Mouse (Mus musculus) adrenal gland, adult 2 months (tissue): ENCODE results near the gene Zfp414. TPM values are rescaled to one million over a fixed set of nuclear protein-coding genes. Genes with fewer than 3 reads are reported as not detected.

Experiments used
- DNase-seq: peaks from one replicate; pipeline ENCODE4 v3.0.0; 2021
- polyA plus RNA-seq: library from polyadenylated mRNA; depleted of rRNA; stranded (reverse); fragments of >200 nt; gene quantifications from 2 replicates; pipeline ENCODE4 v1.2.3, GENCODE M21; 2012; rRNA removed
- total RNA-seq, 2 experiments: library from RNA; stranded (reverse); gene quantifications; 2 replicates each; pipeline ENCODE4 v1.2.3; 2021

Gene Zfp414
- total and polyA plus RNA-seq, 3 experiments = 35.1 to 106 (median 39.4) TPM

DNA sequence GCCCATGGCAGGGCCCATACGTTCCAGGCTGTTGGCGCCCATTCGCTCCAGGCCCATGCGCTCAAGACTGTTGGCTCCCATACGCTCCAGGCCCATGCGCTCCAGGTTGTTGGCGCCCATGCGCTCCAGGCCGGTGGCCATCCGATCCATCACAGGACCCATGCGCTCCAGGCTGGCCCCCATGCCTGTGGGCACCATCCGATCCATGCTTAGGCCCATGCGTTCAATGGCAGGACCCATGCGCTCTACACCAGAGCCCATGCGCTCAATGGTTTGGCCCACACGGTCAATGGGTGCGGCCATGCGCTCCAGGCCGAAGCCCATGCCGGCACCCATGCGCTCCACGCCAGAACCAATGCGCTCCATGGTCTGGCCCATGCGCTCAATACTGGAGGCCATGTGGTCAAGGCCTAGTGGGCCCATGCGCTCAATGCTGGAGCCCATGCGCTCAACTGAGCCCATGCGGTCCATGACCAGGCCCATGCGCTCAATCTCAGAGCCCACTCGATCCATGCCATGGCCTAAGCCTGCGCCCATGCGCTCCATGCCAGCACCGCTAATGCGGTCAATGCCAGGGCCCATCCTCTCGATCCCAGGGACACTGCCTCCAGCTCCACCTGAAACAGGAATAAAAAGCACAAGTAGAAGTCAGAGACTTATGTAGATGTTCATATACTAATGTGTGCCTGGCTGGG lies 21.0 kb downstream of the Zfp414 start:
- no peak for DNase-seq

DNA sequence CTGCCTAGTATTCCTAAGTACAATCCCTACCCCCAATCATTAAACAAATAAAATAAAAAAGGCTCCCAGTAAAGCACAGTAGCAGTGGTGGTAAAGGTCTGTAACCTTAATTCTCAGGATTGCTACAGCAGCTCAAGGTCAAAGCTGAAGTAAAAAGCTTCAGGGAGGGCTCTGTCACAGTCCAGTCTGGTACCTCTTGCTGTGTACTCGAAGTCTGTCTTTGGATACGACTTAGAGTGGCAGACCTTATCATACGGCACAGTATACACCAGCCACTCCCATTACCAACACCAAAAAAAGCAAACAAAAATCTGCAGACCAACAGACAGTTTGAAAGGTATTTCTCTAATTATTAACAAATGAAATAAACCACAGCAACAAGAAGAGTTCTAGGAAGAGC lies 37.9 kb downstream of the Zfp414 start:
- DNase-seq = no peak

DNA sequence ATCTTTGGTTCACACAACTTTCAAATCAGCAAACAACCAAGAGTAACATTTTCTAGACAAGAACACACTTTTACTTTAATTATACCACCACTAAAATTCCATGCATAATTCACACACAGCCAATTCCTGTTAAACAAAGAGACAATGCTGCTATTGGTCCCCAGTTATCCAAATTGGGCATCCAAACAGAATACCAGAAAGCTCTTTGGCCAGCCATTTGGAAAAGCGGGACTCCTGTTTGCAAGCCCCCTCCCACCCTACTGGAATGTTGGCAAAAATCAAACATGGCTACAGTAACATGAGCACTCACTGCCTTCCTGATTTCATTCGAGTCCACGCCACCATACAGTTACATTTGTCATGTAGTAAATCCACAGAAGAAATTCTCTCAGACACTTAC lies 40.8 kb downstream of the Zfp414 start:
- no peak for DNase-seq

DNA sequence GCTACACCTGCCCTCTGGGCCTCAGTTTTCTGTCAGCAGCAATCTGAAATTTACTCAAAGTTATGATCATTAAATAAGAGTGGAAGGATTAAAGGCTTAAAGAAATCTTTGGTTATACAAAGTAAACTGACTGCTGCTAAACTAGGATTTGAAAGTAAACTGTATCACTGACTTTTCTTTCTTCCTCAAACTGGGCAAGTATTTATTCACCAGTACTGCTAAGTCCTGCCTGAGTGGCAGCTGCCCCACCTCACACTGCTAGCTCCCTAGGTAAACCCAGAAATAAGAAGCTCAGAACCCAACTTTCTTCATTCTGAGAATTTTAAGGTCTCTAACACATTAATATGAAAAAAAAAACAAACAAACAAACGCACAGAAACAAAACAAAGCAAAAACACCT lies 44.9 kb downstream of the Zfp414 start:
- DNase-seq = no peak

DNA sequence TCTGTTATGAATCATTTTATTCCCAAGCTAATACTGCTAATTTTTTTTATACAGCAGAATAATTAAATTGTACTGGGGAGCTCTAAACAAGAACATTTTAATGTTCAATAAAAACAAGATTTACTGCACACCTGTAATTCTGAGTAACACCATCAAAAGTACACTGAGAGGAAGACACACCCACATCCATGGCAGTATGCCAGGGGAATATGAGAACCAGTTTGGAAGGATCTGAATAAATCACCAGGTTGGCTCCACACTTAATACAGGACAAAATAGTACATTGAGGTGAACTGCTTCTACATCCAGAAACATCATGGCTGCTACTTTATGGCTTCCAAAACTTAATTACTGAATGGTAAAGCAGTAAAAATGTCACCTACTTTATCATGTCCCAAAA lies 46.6 kb downstream of the Zfp414 start:
- DNase-seq = no peak

DNA sequence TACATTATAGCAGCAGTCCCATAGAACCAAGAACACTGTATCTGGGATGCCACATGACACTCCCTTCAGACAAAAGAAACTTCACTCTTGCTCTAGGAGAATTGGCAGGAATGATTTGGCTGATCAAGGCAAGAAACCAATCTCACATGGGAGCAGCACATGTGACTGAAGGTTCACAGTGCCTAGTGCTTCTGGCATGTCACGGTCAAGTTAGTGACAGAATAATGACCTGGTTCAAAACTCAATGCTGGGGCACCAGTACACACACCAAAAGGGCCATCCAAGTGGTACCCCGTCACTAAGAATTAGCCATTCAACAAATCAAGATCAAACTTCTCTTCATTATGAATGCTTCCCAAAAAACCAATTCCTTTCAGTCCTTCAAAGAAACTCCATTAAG lies 47.2 kb downstream of the Zfp414 start:
- DNase-seq = no peak

DNA sequence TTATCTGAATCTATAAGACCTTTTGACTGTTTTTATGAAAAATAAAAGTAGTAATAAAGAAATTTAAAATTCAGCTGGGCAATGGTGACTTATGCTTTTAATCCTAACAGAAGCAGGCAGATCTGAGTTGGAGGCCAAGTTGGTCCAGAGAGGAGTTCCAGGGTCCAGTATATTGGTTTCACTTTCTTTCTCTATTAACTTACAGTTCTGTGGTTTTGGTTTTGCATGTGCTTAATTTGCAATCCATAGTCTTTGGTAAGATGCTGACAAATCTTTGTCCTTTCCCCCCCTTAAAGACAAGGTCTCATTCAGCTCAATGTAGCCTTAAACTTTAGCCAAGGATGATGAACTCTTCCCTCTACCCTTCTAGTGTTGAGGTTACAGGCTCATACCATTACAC lies 49.9 kb downstream of the Zfp414 start:
- no peak for DNase-seq

Other genes with a start within 250 kb of the Zfp414 start
- 10 to 100 TPM in 1 of 2 experiments, 1 to 10 TPM in 1; 5.4 to 10.4 TPM for gene Zfp101, start 234.4 kb upstream of the Zfp414 start, total RNA-seq
- 0.42 and 0.52 TPM in 2 replicates for gene Zfp101, start 234.4 kb upstream of the Zfp414 start, polyA plus RNA-seq
- not detected for gene Actl9, start 196.2 kb upstream of the Zfp414 start, total RNA-seq
- gene Actl9, start 196.2 kb upstream of the Zfp414 start, polyA plus RNA-seq = 0.17 and 0.27 TPM in 2 replicates
- 10 to 100 TPM; 21.2 to 22.4 TPM for gene Adamts10, start 104.9 kb upstream of the Zfp414 start, total RNA-seq
- gene Adamts10, start 104.9 kb upstream of the Zfp414 start, polyA plus RNA-seq = 52.5 and 58.1 TPM in 2 replicates
- 1 to 10 TPM; 1.9 to 3.4 TPM for gene Myo1f, start 73.4 kb upstream of the Zfp414 start, total RNA-seq
- gene Myo1f, start 73.4 kb upstream of the Zfp414 start, polyA plus RNA-seq = 2.5 and 2.7 TPM in 2 replicates
- gene Pram1, start 9.0 kb downstream of the Zfp414 start, total RNA-seq = under 1 TPM; 0.49 to 0.97 TPM
- not detected in 2 replicates for gene Pram1, start 9.0 kb downstream of the Zfp414 start, polyA plus RNA-seq
- gene Hnrnpm, start 57.8 kb downstream of the Zfp414 start, total RNA-seq = 100 to 1,000 TPM; 142 to 166 TPM
- gene Hnrnpm, start 57.8 kb downstream of the Zfp414 start, polyA plus RNA-seq = 66.7 and 70.9 TPM in 2 replicates
- gene March2, start 89.6 kb downstream of the Zfp414 start, total RNA-seq = 100 to 1,000 TPM; 112 to 117 TPM
- 150 and 170 TPM in 2 replicates for gene March2, start 89.6 kb downstream of the Zfp414 start, polyA plus RNA-seq
- 100 to 1,000 TPM; 247 to 267 TPM for gene Rab11b, start 131.4 kb downstream of the Zfp414 start, total RNA-seq
- gene Rab11b, start 131.4 kb downstream of the Zfp414 start, polyA plus RNA-seq = 522 and 543 TPM in 2 replicates
- 100 to 1,000 TPM in 1 of 2 experiments, 10 to 100 TPM in 1; 44.5 to 100 TPM for gene Angptl4, start 152.7 kb downstream of the Zfp414 start, total RNA-seq
- gene Angptl4, start 152.7 kb downstream of the Zfp414 start, polyA plus RNA-seq = 131 and 261 TPM in 2 replicates
- gene Kank3, start 181.4 kb downstream of the Zfp414 start, total RNA-seq = 10 to 100 TPM; 55.9 to 66.2 TPM
- gene Kank3, start 181.4 kb downstream of the Zfp414 start, polyA plus RNA-seq = 164 and 195 TPM in 2 replicates
- 1,000 to 10,000 TPM; 1,533 to 1,560 TPM for gene Rps28, start 195.5 kb downstream of the Zfp414 start, total RNA-seq
- 387 and 446 TPM in 2 replicates for gene Rps28, start 195.5 kb downstream of the Zfp414 start, polyA plus RNA-seq
- 100 to 1,000 TPM; 507 to 539 TPM for gene Ndufa7, start 195.5 kb downstream of the Zfp414 start, total RNA-seq
- gene Ndufa7, start 195.5 kb downstream of the Zfp414 start, polyA plus RNA-seq = 556 and 578 TPM in 2 replicates
- gene Cd320, start 214.0 kb downstream of the Zfp414 start, total RNA-seq = 10 to 100 TPM; 34.2 to 42.8 TPM
- 85.2 and 99.1 TPM in 2 replicates for gene Cd320, start 214.0 kb downstream of the Zfp414 start, polyA plus RNA-seq
- not detected for gene Gm7029, start 244.7 kb downstream of the Zfp414 start, total RNA-seq
- not detected in 2 replicates for gene Gm7029, start 244.7 kb downstream of the Zfp414 start, polyA plus RNA-seq